Mouse (Mus musculus) forebrain, embryonic 10.5 days (tissue): Measurements from ENCODE around the gene Triml2. TPM values are rescaled to one million over a fixed set of nuclear protein-coding genes. Genes with fewer than 3 reads are reported as not detected.

Experiments
- polyA plus RNA-seq: library from polyadenylated mRNA; unstranded; fragments of >200 nt; fragmentation: Nextera tagmentation; extraction: Ambion mirVana; gene quantifications from 2 replicates; pipeline ENCODE4 v1.2.1, GENCODE M21; 2016

The Triml2 gene
- polyA plus RNA-seq, 1 experiment from 2014 or later, result not detected

Other genes with a start within 250 kb of the Triml2 start
- gene Triml1, start 39.1 kb upstream of the Triml2 start, polyA plus RNA-seq, result not detected in 2 replicates
- not detected in 2 replicates for gene Zfp42, start 126.4 kb downstream of the Triml2 start, polyA plus RNA-seq